Mouse (Mus musculus): Measurements from ENCODE around the gene Gm42669. TPM values are rescaled to one million over a fixed set of nuclear protein-coding genes. Genes with fewer than 3 reads are reported as not detected.
A peak's percentile ranks its signal among the peaks of the same experiment; 100 is the strongest.

Gm42669 gene
- total RNA-seq (2017) = 0.50 TPM in 1 of 2 replicates, not detected in the other

- no peak for ATAC-seq (replicated peaks; ENCODE audit: low read depth, poor library complexity, severe bottlenecking)
These were observed at the start of gene Gm42669 for GRCm38 (mm10) chr5:107507321-107507720. TSS of gene Gm42669 (plus strand) at chr5:107507621.

- peak; percentile 71 for ATAC-seq (replicated peaks; ENCODE audit: low read depth, poor library complexity, severe bottlenecking)
These were observed 45.0 kb upstream of the Gm42669 start for GRCm38 (mm10) chr5:107462147-107463076.

DNA sequence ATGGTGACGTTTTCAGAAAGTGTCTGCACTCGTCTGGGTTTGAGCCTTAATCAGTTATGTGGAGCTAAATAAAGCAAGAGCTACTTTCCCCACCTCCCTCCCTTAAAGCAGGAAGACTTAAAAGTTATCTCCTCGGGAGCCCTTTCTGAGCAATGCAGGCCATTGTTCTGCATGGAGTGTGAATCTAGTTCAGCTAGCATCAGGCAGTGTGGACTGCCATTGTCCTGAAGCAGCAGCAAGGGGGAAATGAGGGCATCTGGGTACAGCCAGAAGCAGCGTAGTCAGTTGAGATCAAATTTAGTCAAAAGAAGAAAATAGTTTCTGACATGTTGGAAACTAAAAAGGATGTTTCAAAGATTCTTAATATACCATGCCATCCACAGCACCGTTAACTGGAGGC, 40.9 kb upstream of the Gm42669 start:
- ATAC-seq (replicated peaks; ENCODE audit: low read depth, poor library complexity, severe bottlenecking) = no peak

DNA sequence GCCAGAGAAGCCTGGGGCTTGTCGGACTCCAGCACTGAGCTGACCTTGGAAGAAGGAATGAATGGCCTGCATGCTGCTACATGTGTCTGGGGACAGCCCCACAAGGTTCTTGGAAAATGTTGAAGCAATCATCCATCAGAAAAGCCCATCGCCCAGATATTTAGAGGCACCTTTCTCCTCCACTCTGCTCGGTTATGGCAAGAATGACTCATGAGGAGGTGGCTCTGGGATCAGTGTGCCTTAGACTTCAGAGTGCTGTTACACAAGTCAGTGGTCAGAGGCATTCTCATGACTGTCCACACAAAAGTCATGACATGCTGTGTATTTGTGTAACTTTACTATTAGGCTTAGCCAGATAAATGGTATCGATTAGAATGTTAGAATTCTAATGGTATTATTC, 40.3 kb upstream of the Gm42669 start:
- ATAC-seq (replicated peaks; ENCODE audit: low read depth, poor library complexity, severe bottlenecking) = no peak

- no peak for ATAC-seq (replicated peaks; ENCODE audit: low read depth, poor library complexity, severe bottlenecking)
These were observed 36.7 kb upstream of the Gm42669 start for GRCm38 (mm10) chr5:107470600-107471329.

DNA sequence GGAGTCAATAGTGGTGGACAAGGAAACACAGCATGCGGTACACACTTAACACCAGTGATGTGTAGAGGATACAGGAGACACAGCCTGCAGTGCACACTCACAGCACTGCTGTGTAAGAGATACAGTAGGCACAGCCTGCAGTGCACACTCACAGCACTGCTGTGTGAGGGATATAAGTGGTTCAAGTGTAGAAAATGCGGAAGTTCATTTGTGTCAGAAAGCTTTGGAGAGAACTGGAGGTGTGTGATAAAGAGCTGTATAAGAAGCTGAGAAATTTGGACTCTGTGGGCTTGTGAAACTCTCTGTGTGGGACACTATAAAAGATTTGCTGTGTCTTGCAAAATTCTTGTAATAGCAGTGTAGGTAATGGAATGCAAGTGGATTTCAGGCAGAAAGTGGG, 27.2 kb upstream of the Gm42669 start:
- ATAC-seq (replicated peaks; ENCODE audit: low read depth, poor library complexity, severe bottlenecking) = peak; percentile 83

DNA sequence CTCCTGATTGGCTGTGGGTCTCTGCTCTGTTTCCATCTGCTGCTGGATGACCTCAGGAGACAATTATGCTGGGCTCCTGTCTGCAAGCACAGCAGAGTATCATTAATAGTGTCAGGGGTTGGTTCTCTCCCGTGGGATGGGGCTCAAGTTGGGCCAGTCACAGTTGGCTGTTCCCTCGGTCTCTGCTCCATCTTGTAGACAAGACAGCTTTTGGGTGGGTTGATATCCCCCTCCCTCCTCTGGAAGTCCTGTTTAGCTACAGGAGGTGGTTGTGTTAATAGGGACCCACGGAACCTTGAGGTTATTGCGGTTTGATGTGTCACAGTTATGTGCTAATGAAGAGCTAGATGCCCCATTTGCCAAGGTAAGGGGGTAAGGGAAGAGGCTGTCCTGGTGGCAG, 18.4 kb upstream of the Gm42669 start:
- ATAC-seq (replicated peaks; ENCODE audit: low read depth, poor library complexity, severe bottlenecking) = no peak

DNA sequence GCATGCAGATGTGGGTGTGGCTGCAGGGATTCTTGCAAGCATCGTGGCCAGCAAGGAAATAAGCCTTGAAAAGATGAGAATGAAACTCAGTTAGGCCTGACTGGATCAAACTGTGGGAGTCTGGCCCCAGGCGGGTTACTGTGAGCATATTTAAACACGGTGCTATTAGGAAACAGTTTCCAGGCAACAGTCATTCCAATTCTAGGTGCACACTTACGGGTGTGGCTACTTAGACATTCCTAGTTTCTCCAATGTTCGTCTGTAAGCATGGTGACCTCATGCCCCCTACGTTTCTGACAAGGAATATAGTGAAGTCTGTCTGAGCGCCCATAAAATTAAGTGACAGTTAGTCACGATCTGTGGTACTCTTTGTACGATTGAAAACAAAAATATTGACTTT, 16.4 kb upstream of the Gm42669 start:
- ATAC-seq (replicated peaks; ENCODE audit: low read depth, poor library complexity, severe bottlenecking) = no peak

DNA sequence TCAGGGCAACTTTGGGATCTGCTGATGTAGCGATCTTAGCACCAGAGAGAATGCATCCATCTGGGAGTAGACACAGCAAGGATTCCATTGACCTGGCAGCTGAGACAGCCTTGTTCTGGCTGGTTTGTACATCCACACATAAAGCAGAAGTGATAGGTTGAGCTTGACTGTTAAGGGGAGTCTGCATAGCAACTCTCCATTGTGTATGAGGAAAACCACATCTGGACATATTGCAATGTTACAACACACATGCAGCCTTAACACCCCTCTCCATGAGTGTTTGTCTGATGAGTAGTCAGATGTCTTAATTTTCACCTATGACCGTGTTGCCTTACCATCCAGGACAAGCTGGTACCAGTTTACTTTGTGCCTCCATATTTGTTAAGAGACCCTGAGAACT, 14.9 kb upstream of the Gm42669 start:
- ATAC-seq (replicated peaks; ENCODE audit: low read depth, poor library complexity, severe bottlenecking) = no peak

- no peak for ATAC-seq (replicated peaks; ENCODE audit: low read depth, poor library complexity, severe bottlenecking)
These were observed 12.7 kb upstream of the Gm42669 start for GRCm38 (mm10) chr5:107494759-107495158.

GRCm38 (mm10) chr5:107496047-107496446, 11.4 kb upstream of the Gm42669 start:
- no peak for ATAC-seq (replicated peaks; ENCODE audit: low read depth, poor library complexity, severe bottlenecking)

- ATAC-seq (replicated peaks; ENCODE audit: low read depth, poor library complexity, severe bottlenecking) = no peak
These were observed 9.6 kb upstream of the Gm42669 start for GRCm38 (mm10) chr5:107497519-107498501.

GRCm38 (mm10) chr5:107498806-107499310, 8.6 kb upstream of the Gm42669 start:
- no peak for ATAC-seq (replicated peaks; ENCODE audit: low read depth, poor library complexity, severe bottlenecking)

DNA sequence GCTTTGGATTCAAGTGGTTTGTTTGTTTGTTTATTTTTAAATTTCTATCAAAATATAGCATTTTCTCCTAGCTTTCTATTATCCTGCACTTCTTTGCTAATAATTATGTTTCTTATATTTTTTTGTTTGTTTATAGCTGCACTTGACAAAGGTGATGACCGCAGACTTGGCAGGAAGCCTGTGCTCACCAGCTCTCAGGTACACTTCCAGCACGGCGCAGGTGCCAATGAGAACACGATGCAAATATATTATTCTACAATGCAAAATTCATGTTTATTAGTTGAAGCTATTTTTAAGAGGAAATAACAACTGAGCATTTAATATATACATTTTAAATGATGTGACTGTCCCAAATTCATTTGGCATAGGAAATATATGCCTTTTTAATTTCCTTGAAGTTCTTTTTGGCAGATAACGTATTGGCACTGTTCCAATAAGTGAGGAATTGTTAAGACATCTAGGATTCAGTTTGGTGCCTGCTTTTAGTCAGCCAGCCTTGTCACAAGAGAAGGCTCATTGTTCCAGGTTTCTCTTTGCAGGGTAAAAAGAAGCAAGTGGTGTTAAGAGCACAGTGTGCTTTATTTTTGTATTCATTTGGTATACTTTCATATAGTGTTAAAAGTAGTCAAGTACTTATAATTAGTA, 7.4 kb upstream of the Gm42669 start:
- no peak for ATAC-seq (replicated peaks; ENCODE audit: low read depth, poor library complexity, severe bottlenecking)

GRCm38 (mm10) chr5:107500741-107501140, 6.7 kb upstream of the Gm42669 start:
- ATAC-seq (replicated peaks; ENCODE audit: low read depth, poor library complexity, severe bottlenecking) = no peak

DNA sequence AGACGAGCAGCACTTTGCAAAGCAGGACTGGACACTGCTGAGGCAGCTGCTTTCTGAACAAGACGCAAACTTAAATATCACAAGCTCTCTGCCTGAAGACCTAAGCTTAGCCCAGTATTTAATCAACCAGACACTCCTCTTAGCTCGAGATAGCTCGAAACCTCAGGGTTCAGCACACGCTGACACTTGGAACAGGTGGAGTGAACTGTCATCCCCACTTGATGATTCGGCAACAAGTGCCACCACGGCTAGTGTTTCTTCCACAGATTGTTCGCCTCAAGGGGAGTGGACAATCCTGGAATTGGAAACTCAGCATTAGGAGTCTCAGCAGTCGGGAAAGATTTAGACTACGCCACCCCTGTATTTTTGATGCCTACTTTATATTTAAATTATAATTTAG, 3.1 kb downstream of the Gm42669 start:
- no peak for ATAC-seq (replicated peaks; ENCODE audit: low read depth, poor library complexity, severe bottlenecking)

DNA sequence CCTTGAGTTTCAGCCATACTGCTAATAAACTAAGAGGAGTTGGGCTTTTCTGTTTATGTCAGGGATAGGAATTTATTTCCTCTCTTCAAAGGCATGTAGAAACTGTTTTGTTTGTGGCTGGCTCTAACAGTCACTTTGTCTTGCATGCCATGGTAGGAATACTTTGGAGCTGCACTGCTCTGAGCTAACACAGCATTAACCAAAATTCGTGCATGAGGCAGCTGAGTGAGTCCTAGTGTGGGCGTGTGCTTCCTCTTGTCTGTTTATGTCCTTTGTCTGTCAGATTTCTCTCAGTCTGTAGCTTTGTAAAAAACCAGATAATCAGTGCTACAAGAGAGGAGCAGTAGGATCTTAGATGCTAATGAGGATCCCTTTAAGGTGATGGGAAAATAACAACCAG, 3.9 kb downstream of the Gm42669 start:
- ATAC-seq (replicated peaks; ENCODE audit: low read depth, poor library complexity, severe bottlenecking) = no peak

DNA sequence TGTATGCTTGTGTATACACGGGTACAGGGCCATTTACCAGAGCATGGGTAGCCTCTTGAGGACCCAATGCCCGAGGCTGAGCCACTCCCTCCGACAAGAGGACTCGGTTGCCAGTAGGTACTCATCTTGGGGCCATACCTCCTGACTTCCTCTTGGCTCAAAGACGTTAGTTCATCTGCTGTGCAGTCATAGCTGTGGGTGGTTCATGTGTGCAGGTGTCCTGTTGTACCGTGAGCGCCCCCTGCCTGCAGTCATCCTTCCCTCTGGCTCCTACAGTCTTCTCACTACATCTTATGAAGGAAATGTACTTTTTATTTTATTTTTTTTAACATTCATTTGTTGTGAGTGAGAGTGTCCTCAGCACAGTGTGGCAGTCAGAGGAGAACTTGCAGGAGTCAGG, 6.2 kb downstream of the Gm42669 start:
- ATAC-seq (replicated peaks; ENCODE audit: low read depth, poor library complexity, severe bottlenecking) = peak; percentile 99

DNA sequence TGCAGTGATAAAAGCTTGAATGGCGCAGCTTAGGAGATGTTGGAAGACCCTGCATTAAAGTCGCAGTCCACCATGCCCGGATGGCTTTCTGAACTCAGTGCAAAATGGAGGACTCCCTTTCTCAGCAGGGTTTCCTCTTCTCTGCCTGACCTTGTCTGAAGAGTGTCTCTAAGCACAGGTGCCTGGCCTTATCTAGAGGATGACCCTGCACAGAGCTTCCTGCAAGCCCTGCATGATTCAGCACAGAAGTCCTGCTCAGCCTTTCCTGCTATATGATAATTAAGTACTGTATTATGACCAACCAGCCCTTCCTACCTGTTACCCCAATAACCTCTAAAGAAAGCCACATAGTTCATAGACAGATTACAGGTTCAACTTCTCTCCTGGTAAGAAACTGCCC, 8.0 kb downstream of the Gm42669 start:
- ATAC-seq (replicated peaks; ENCODE audit: low read depth, poor library complexity, severe bottlenecking) = no peak

Data from common myeloid progenitor, adult 5-6 weeks (primary cell).